Mouse (Mus musculus) inflammation-experienced regulatory T-cells, adult 6 months (primary cell): ENCODE data around the gene Bax. TPM values are rescaled to one million over a fixed set of nuclear protein-coding genes. Genes with fewer than 3 reads are reported as not detected.

ENCODE experiments used
- ATAC-seq: one replicate; pipeline ENCODE4 v1.8.0; 2017
- polyA plus RNA-seq, 3 experiments: library from polyadenylated mRNA; unstranded; fragments of 100-300 nt; shearing (Covaris generic); gene quantifications; one replicate each; pipeline ENCODE4 v1.2.1; 2017

Bax gene
- polyA plus RNA-seq, 3 experiments from 2014 or later = 138 to 175 (median 143) TPM

DNA sequence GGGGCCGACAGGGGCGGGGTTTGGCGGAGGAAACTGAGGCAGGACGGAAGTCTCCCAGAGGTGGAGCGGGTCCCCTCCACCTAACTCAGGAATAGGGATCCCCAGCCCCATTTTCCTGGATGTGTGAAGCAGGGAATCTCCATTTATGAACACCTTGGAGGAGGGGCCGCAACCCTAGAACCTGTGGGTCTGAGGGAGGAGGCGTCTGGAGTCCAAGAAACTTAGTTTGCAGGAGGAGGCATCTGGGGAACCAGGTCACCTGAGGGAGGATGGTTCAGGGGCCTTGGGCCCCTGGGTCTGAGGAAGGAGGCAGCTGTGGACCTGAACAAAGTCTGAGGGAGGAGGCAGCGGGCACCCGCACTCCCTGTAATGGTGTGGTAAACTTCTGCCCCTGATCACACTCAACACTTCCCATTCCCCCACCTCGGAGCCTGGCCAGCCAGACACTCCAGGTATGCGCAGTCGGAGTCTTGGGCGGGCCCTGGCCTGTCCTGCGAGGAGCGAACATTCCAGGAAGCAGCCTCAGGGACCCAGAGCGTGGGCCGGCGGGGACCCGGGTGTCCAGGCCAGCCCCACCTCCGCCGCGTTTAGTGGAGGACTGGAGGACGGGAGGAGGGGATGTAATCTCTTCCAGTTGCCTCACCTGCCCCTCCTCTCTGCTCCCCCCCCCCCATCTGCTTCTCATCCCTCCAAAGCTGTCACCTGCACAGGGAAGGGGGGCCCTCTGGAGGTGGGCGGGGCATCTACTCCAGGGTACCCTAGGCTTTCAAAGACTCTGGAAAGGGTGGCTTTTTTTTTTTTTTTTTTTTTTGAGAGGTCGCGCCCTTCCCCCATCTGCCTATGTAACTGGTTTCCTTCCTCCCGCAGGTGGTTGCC, 52.6 kb downstream of the Bax start:
- peak; percentile 20 for ATAC-seq

DNA sequence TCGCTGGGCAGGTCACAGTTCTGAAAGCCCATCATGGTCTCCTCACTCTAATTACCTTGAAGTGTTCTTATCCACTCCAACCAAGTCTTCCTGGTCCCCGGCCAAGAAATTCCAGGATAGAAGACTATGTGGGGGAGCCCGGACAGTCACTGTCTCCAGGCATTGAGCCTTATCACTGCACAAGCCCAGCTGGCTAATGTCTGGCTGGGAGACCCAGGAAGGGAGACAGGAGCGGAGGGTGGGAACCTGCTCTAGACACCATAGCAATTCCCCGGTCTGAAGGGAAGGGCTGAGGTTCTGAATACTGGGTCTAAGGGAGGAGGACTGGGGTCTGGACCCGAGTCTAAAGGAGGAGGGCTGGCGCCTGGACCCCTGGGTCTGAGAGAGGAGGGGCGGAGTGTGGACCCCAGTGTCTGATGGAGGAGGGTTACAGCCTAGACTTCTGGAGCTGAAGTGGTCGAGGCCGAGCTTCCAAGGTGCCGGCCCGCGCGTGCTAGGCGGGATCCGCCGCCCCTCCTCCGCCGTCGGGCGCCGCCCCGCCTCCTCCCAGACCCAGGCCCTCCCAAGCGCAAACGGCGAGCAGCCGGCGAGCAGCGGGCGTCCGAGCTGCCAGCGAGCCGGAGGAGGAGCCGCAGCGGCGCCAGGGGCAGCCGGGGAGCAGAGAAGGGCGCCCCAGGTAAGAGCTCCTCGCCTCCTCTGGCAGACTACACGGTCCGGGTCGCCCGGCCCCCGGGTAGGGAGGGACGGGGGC, 53.4 kb downstream of the Bax start, which contains the start of gene Ntf5:
TSS of gene Ntf5 (plus strand) at position 583 of the 751 bp plus-strand sequence.
- ATAC-seq = no peak

DNA sequence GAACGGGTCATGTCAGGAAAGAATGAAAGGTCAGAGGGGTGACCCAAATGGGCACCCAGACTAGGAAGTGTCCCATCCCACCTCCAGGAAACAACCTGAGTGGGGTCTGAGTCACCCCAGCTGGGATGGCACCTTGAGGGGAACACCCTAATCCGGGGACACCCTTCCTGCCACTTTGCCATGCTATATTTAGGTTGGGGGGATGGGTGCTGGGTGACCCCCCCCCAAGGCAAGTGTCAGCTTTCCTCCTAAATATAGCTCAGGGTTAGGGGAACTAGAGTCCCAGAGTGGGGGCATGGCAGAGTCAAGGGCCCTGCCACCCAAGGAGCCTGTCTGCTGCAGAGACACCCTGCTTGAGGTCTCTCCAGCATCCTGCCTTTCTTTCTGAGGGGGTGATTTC, 54.3 kb downstream of the Bax start:
- no peak for ATAC-seq

Other genes with a start within 250 kb of the Bax start
- 100 to 1,000 TPM; 390 to 554 (median 476) TPM for gene Cd37, start 227.8 kb downstream of the Bax start, polyA plus RNA-seq
- not detected for gene Slc6a16, start 225.8 kb downstream of the Bax start, polyA plus RNA-seq
- under 1 TPM in 1 of 3 experiments, not detected in 2; 0.50 TPM for gene Slc6a21, start 189.4 kb downstream of the Bax start, polyA plus RNA-seq
- 10 to 100 TPM; 17.2 to 21.7 (median 19.3) TPM for gene Trpm4, start 133.1 kb downstream of the Bax start, polyA plus RNA-seq
- not detected for gene Hrc, start 131.6 kb downstream of the Bax start, polyA plus RNA-seq
- gene Ppfia3, start 99.9 kb downstream of the Bax start, polyA plus RNA-seq = under 1 TPM in 2 of 3 experiments, not detected in 1; 0.19 to 0.60 TPM
- not detected for gene Lin7b, start 96.3 kb downstream of the Bax start, polyA plus RNA-seq
- gene Snrnp70, start 71.2 kb downstream of the Bax start, polyA plus RNA-seq = 100 to 1,000 TPM in 1 of 3 experiments, 10 to 100 TPM in 2; 72.4 to 131 (median 77.7) TPM
- gene Kcna7, start 61.2 kb downstream of the Bax start, polyA plus RNA-seq = not detected
- under 1 TPM in 2 of 3 experiments, not detected in 1; 0.31 to 0.34 TPM for gene Ntf5, start 53.2 kb downstream of the Bax start, polyA plus RNA-seq
- gene Lhb, start 46.1 kb downstream of the Bax start, polyA plus RNA-seq = not detected
- 1 to 10 TPM; 6.7 to 10.0 (median 9.7) TPM for gene Gys1, start 32.1 kb downstream of the Bax start, polyA plus RNA-seq
- 10 to 100 TPM; 36.7 to 48.4 (median 43.8) TPM for gene Ruvbl2, start 28.8 kb downstream of the Bax start, polyA plus RNA-seq
- gene Ftl1, start 7.0 kb downstream of the Bax start, polyA plus RNA-seq = 1,000 to 10,000 TPM; 1,271 to 2,003 (median 1,772) TPM
- 1 to 10 TPM in 1 of 3 experiments, under 1 TPM in 2; 0.23 to 1.8 (median 0.29) TPM for gene Tulp2, start 15.0 kb upstream of the Bax start, polyA plus RNA-seq
- gene Gm45808, start 19.9 kb upstream of the Bax start, polyA plus RNA-seq = not detected
- gene Dhdh, start 21.9 kb upstream of the Bax start, polyA plus RNA-seq = 1 to 10 TPM; 1.0 to 1.1 (median 1.1) TPM
- 100 to 1,000 TPM; 119 to 153 (median 121) TPM for gene Nucb1, start 43.5 kb upstream of the Bax start, polyA plus RNA-seq
- 10 to 100 TPM; 30.4 to 76.6 (median 56.4) TPM for gene Ppp1r15a, start 59.4 kb upstream of the Bax start, polyA plus RNA-seq
- gene Plekha4, start 59.4 kb upstream of the Bax start, polyA plus RNA-seq = under 1 TPM; 0.36 to 0.78 (median 0.53) TPM
- under 1 TPM; 0.82 to 0.95 (median 0.91) TPM for gene Hsd17b14, start 88.0 kb upstream of the Bax start, polyA plus RNA-seq
- 10 to 100 TPM; 33.2 to 54.7 (median 51.4) TPM for gene Bcat2, start 103.3 kb upstream of the Bax start, polyA plus RNA-seq
- not detected for gene Fgf21, start 148.6 kb upstream of the Bax start, polyA plus RNA-seq
- not detected for gene Fut1, start 150.4 kb upstream of the Bax start, polyA plus RNA-seq
- gene Izumo1, start 154.9 kb upstream of the Bax start, polyA plus RNA-seq = not detected
- under 1 TPM in 1 of 3 experiments, not detected in 2; 0.17 TPM for gene Rasip1, start 160.6 kb upstream of the Bax start, polyA plus RNA-seq
- not detected for gene Mamstr, start 173.1 kb upstream of the Bax start, polyA plus RNA-seq
- not detected for gene Fut2, start 199.5 kb upstream of the Bax start, polyA plus RNA-seq
- not detected for gene Ntn5, start 217.1 kb upstream of the Bax start, polyA plus RNA-seq
- under 1 TPM in 1 of 3 experiments, not detected in 2; 0.22 TPM for gene Sec1, start 227.5 kb upstream of the Bax start, polyA plus RNA-seq
- 1 to 10 TPM in 2 of 3 experiments, not detected in 1; 1.5 TPM for gene Car11, start 232.9 kb upstream of the Bax start, polyA plus RNA-seq
- 1 to 10 TPM; 3.1 to 8.6 (median 6.5) TPM for gene Dbp, start 238.2 kb upstream of the Bax start, polyA plus RNA-seq
- gene Rpl18, start 248.6 kb upstream of the Bax start, polyA plus RNA-seq = 1,000 to 10,000 TPM; 1,609 to 2,946 (median 2,383) TPM